Comparison of ENCODE assay signal across 9 mouse cellular contexts in genomic region chr2:130365211-130366094, GRCm38 (mm10). TPM values are rescaled to one million over a fixed set of nuclear protein-coding genes. Genes with fewer than 3 reads are reported as not detected.
DNase-seq lines count a peak whose midpoint lies in the region; TF ChIP-seq lines count a peak whose summit lies in the region.
"Had no signal": no experiment of that assay in that cellular context is flagged by ENCODE, and none has a peak within 500 bp of the region (broad histone marks: within the 10 kb centered on the region; RNA-seq: fewer than 3 reads in every experiment).

No protein-coding gene starts in this region.

- H3K36me3 ChIP-seq in small intestine, adult 2 months (ENCODE audit: control insufficient read depth, insufficient read depth, low read length) = no peaks in the 10 kb centered on the region

- peak; percentile 27 for DNase-seq in kidney, postnatal 14 days
- DNase-seq in kidney, adult 9 months = no peak
- peak; percentile 38 for DNase-seq in forelimb bud, embryonic 11.5 days (ENCODE audit: low read depth, low spot score)
- DNase-seq in liver = peak; percentile 8
- DNase-seq in layer of hippocampus, adult 8-10 months (ENCODE audit: low spot score in 2 of 2) = no peak
- DNase-seq in frontal cortex, postnatal 36 days (ENCODE audit: low spot score in 2 of 2) = no peak
- no peak for DNase-seq in adrenal gland, adult 18-20 months (ENCODE audit: low spot score in 2 of 2)

- no peak overlapping the region for H3K27ac ChIP-seq in small intestine, adult 2 months (ENCODE audit: insufficient read depth, low read depth, low read length)

- H3K27me3 ChIP-seq in small intestine, adult 2 months (ENCODE audit: control insufficient read depth, insufficient read depth, low read length) = peaks cover 16% of the 10 kb centered on the region; the same call in 1 of the 2 replicates
- H3K27me3 ChIP-seq: Patski had no signal

- 0 out of 2 replicates have a peak overlapping the region, but pooled peaks have one; percentile 14 for H3K4me3 ChIP-seq in small intestine, adult 2 months (ENCODE audit: low read depth, low read length)

- 27% methylated on average over 30 of the region's 30 CpGs for WGBS in small intestine, adult 2 months

- no peak for TF ChIP-seq CTCF in small intestine, adult 2 months (IDR thresholded peaks at IDR 0.05; ENCODE audit: extremely low read depth, insufficient read length, insufficient replicate concordance, low read depth, low read length)

- no peaks in the 10 kb centered on the region for H3K4me1 ChIP-seq in small intestine, adult 2 months (ENCODE audit: control insufficient read depth, insufficient read depth, insufficient read length, low read length)

- no peak for TF ChIP-seq POLR2A in small intestine, adult 2 months (IDR thresholded peaks at IDR 0.05; ENCODE audit: low read depth, low read length)

RNA-seq across cellular contexts. Expression of gene Cpxm1, which starts 31.9 kb away (rescaled TPM):
- 2.2 and 2.9 TPM in 2 replicates for polyA plus RNA-seq in small intestine, adult 2 months (2012; rRNA removed)
- 1 to 10 TPM; 6.8 to 10.0 (median 7.5) TPM for total RNA-seq in layer of hippocampus, adult 8-10 months (2022)
- total RNA-seq in adrenal gland, adult 18-20 months (2021) = 1 to 10 TPM; 6.3 to 6.4 TPM

RNA-seq across cellular contexts. Expression of gene Gm28372, which starts 39.6 kb away (rescaled TPM):
- not detected in 2 replicates for polyA plus RNA-seq in small intestine, adult 2 months (2012; rRNA removed)
- not detected for total RNA-seq in layer of hippocampus, adult 8-10 months (2022)
- total RNA-seq in adrenal gland, adult 18-20 months (2021) = not detected

RNA-seq across cellular contexts. Expression of gene 1700020A23Rik, which starts 39.6 kb away (rescaled TPM):
- not detected in 2 replicates for polyA plus RNA-seq in small intestine, adult 2 months (2012; rRNA removed)
- total RNA-seq in layer of hippocampus, adult 8-10 months (2022) = not detected
- not detected for total RNA-seq in adrenal gland, adult 18-20 months (2021)
- polyA plus RNA-seq: Patski had no signal

RNA-seq across cellular contexts. Expression of gene Tmem239, which starts 40.8 kb away (rescaled TPM):
- not detected in 2 replicates for polyA plus RNA-seq in small intestine, adult 2 months (2012; rRNA removed)
- not detected for total RNA-seq in layer of hippocampus, adult 8-10 months (2022)
- not detected for total RNA-seq in adrenal gland, adult 18-20 months (2021)
- polyA plus RNA-seq: Patski had no signal

RNA-seq across cellular contexts. Expression of gene Vps16, which starts 58.7 kb away (rescaled TPM):
- polyA plus RNA-seq in small intestine, adult 2 months (2012; rRNA removed) = 22.5 and 38.8 TPM in 2 replicates
- total RNA-seq in layer of hippocampus, adult 8-10 months (2022) = 100 to 1,000 TPM in 1 of 4 experiments, 10 to 100 TPM in 3; 82.1 to 115 (median 87.7) TPM
- total RNA-seq in adrenal gland, adult 18-20 months (2021) = 10 to 100 TPM; 47.9 to 71.8 TPM

Comparison
In these comparisons a context has a peak if more than half of its experiments do, and no peak if none do; other contexts are left out.
1. DNase-seq: peak in kidney, postnatal 14 days (single experiment), forelimb bud, embryonic 11.5 days (single experiment) and liver (single experiment); none in kidney, adult 9 months (single experiment), layer of hippocampus, adult 8-10 months (0 of 2), frontal cortex, postnatal 36 days (0 of 2) and adrenal gland, adult 18-20 months (0 of 2).